Mouse (Mus musculus): ENCODE measurements around the gene Teddm1b.

DNA sequence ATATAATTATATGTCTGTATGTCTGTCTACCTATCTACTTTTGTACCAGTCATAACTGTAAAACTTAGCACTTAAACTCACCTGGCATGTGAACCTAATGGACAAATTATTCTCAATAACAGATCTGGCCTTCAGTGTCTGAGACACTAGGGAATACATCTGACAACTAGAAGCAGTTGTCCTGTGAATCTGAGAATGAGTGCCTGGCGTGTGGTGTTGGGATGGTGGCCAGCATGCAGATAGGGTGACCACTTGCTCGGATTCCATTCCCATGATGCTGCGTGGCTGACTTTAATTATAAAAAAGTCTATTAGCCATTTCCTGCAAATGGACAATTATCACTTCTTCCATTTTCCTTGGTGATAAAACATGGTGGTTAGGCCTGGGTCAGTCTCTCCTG lies 31.7 kb downstream of the Teddm1b start:
- TF ChIP-seq CTCF (IDR thresholded peaks at IDR 0.05): no peak
- TF ChIP-seq POLR2A (IDR thresholded peaks at IDR 0.05; ENCODE audit: insufficient read depth, low read depth, low read length): no peak
